In the genomic region with DNA sequence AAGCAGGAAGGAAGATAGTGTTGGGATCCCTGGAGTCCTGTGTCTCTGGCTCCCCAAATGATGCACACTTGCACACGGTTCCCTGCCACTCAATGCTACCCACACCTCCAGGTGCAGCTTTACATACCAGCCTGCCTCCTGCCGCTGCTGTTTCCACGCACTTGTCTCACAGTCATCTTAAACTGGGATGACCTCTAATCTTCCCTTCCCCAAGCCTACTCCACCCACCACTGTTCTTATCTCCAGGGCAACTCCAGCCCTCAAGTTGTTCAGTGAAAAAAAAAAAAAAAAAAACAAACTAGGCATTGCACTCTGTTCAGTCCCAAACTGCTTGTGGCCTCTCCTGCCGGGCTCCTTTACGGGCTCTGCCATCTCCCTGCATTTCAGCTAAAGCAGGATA, we compare ENCODE assay signal across 8 mouse cellular contexts. TPM values are rescaled to one million over a fixed set of nuclear protein-coding genes. Genes with fewer than 3 reads are reported as not detected.
DNase-seq lines count a peak whose midpoint lies in the region; ATAC-seq and TF ChIP-seq lines count a peak whose summit lies in the region.

A gene (minus strand): TSS at position 14 of the 400 bp plus-strand sequence.

- no peak for TF ChIP-seq POLR2A in ES-Bruce4 (IDR thresholded peaks at IDR 0.05; ENCODE audit: insufficient read depth, low read length)

- DNase-seq in adrenal gland, adult 18-20 months (ENCODE audit: low spot score in 2 of 2) = no peak
- no peak for DNase-seq in adrenal gland, adult (ENCODE audit: inconsistent age in 2 of 2, low spot score in 1 of 2)
- DNase-seq in retina, embryonic 14.5 days (ENCODE audit: low spot score) = no peak
- DNase-seq in right cerebral cortex, adult 18-20 months = no peak

- H3K36me3 ChIP-seq in ES-Bruce4 (ENCODE audit: control insufficient read depth, insufficient read depth, low read length, poor library complexity, severe bottlenecking) (no peaks in the 10 kb centered on the region), macrophage (ENCODE audit: inconsistent target) (no peaks in the 10 kb centered on the region)
- H3K36me3 ChIP-seq in hindbrain, embryonic 13.5 days = no peaks in the 10 kb centered on the region

- H3K27ac ChIP-seq in ES-Bruce4 (ENCODE audit: insufficient read depth, low read length) (peak within 1 kb of the TSS; percentile 78), macrophage (no peak within 1 kb of the TSS)
- H3K27ac ChIP-seq in hindbrain, embryonic 13.5 days = no peak within 1 kb of the TSS

- H3K27me3 ChIP-seq in ES-Bruce4 (ENCODE audit: control insufficient read depth, insufficient read depth, low read length, poor library complexity, severe bottlenecking) = no peaks in the 10 kb centered on the region
- H3K27me3 ChIP-seq in hindbrain, embryonic 13.5 days = no peaks in the 10 kb centered on the region

- H3K4me2 ChIP-seq in hindbrain, embryonic 13.5 days = no peak within 1 kb of the TSS

- H3K4me1 ChIP-seq in ES-Bruce4 (ENCODE audit: control insufficient read depth, insufficient read depth, low read length) = peaks cover 2% of the 10 kb centered on the region
- peaks cover 5% of the 10 kb centered on the region for H3K4me1 ChIP-seq in hindbrain, embryonic 13.5 days (replicated peaks)

- H3K4me3 ChIP-seq in ES-Bruce4 (ENCODE audit: low read depth, low read length) = peak within 1 kb of the TSS; percentile 10
- no peak within 1 kb of the TSS for H3K4me3 ChIP-seq in hindbrain, embryonic 13.5 days
- no peak within 1 kb of the TSS for H3K4me3 ChIP-seq in macrophage (ENCODE audit: inconsistent target)

- peaks cover 2% of the 10 kb centered on the region for H3K79me2 ChIP-seq in macrophage (ENCODE audit: inconsistent target)

- peak; percentile 67 for ATAC-seq in erythroblast, adult 5-6 weeks (replicated peaks; ENCODE audit: low FRiP score, poor library complexity, severe bottlenecking)
- no peak for ATAC-seq in hindbrain, embryonic 13.5 days (ENCODE audit: low FRiP score)

- WGBS in hindbrain, embryonic 13.5 days = 72% methylated on average over 5 of the region's 5 CpGs
- 91% methylated on average over 5 of the region's 5 CpGs for WGBS in macrophage (ENCODE audit: missing documents)

- no peaks in the 10 kb centered on the region for H3K9me3 ChIP-seq in ES-Bruce4 (replicated peaks; ENCODE audit: control insufficient read depth, insufficient read depth, low read length, poor library complexity, severe bottlenecking)
- no peaks in the 10 kb centered on the region for H3K9me3 ChIP-seq in hindbrain, embryonic 13.5 days

- no peak for TF ChIP-seq CTCF in ES-Bruce4 (IDR thresholded peaks at IDR 0.05; ENCODE audit: low read depth, low read length)

- 0 out of 2 replicates have a peak, but pooled peaks have one; percentile 52 for TF ChIP-seq EP300 in ES-Bruce4 (IDR thresholded peaks at IDR 0.05; ENCODE audit: insufficient read depth, low read depth, low read length)

- peak within 1 kb of the TSS; percentile 8; the same call in 1 of the 2 replicates for H3K9ac ChIP-seq in ES-Bruce4 (ENCODE audit: low read depth, poor library complexity, severe bottlenecking)
- H3K9ac ChIP-seq in hindbrain, embryonic 13.5 days = no peak within 1 kb of the TSS

RNA-seq across cellular contexts. Expression of the gene that starts here (rescaled TPM):
- 10 to 100 TPM; 37.2 to 44.1 TPM for total RNA-seq in adrenal gland, adult 18-20 months (2021)
- 77.1 and 77.7 TPM in 2 replicates for polyA plus RNA-seq in ES-Bruce4 (2011; ENCODE audit: insufficient read depth, insufficient read length, low read depth, missing spikeins)
- 214 and 220 TPM in 2 replicates for total RNA-seq in erythroblast, adult 5-6 weeks (2015; ENCODE audit: low replicate concordance)
- 159 and 168 TPM in 2 replicates for total RNA-seq in erythroblast, adult 5-6 weeks (2017; ENCODE audit: low replicate concordance)
- polyA plus RNA-seq in hindbrain, embryonic 13.5 days (2015; fragmentation: Nextera tagmentation; extraction: Ambion mirVana) = 11.6 and 11.7 TPM in 2 replicates
- total RNA-seq in macrophage (2018; cell fraction: chromatin; rRNA removed) = 100 to 1,000 TPM in 3 of 26 experiments, 10 to 100 TPM in 23; 26.1 to 135 (median 75.2) TPM
- total RNA-seq in macrophage (2018; cell fraction: cytosol; rRNA removed) = 10 to 100 TPM; 29.4 to 63.6 (median 48.7) TPM
- total RNA-seq in macrophage (2018; cell fraction: nucleus; rRNA removed) = 10 to 100 TPM; 39.9 to 94.4 (median 75.5) TPM
- polyA plus RNA-seq in macrophage (2018) = 39.9 to 72.3 TPM (median 44.5 TPM) in 3 replicates
